Mouse (Mus musculus) ovary, postnatal 10 days (tissue): Measurements from ENCODE around the gene Lrrfip2.

Experiments used
- DNase-seq: peaks from one replicate; pipeline ENCODE4 v3.0.0; 2022; ENCODE audit warnings: low spot score

Gene Lrrfip2

GRCm38 (mm10) chr9:111220551-111221080 is 103.2 kb downstream of the Lrrfip2 start:
- DNase-seq: no peak

- no peak for DNase-seq
Measured at GRCm38 (mm10) chr9:111221580-111221979, 104.2 kb downstream of the Lrrfip2 start.

GRCm38 (mm10) chr9:111223406-111223805 is 106.0 kb downstream of the Lrrfip2 start:
- DNase-seq: no peak

GRCm38 (mm10) chr9:111228446-111228845 is 111.1 kb downstream of the Lrrfip2 start:
- DNase-seq: no peak

GRCm38 (mm10) chr9:111234701-111235100 is 117.3 kb downstream of the Lrrfip2 start:
- DNase-seq: no peak

GRCm38 (mm10) chr9:111237726-111238125 is 120.3 kb downstream of the Lrrfip2 start:
- DNase-seq: no peak

GRCm38 (mm10) chr9:111239821-111240220 is 122.4 kb downstream of the Lrrfip2 start:
- DNase-seq: no peak

GRCm38 (mm10) chr9:111243384-111243783 is 126.0 kb downstream of the Lrrfip2 start:
- DNase-seq: no peak

GRCm38 (mm10) chr9:111245546-111245945 is 128.2 kb downstream of the Lrrfip2 start:
- DNase-seq: no peak

GRCm38 (mm10) chr9:111247682-111248246 is 130.4 kb downstream of the Lrrfip2 start:
- no peak for DNase-seq

- DNase-seq: no peak
Measured at GRCm38 (mm10) chr9:111252161-111252869, 134.9 kb downstream of the Lrrfip2 start.

- DNase-seq: no peak
Measured at GRCm38 (mm10) chr9:111260360-111260985, 143.1 kb downstream of the Lrrfip2 start.

- DNase-seq: no peak
Measured at GRCm38 (mm10) chr9:111261356-111261755, 144.0 kb downstream of the Lrrfip2 start.

GRCm38 (mm10) chr9:111267998-111268397 is 150.6 kb downstream of the Lrrfip2 start:
- no peak for DNase-seq

GRCm38 (mm10) chr9:111270606-111271005 is 153.2 kb downstream of the Lrrfip2 start:
- no peak for DNase-seq

GRCm38 (mm10) chr9:111271056-111271433 is 153.7 kb downstream of the Lrrfip2 start:
- no peak for DNase-seq

- DNase-seq: peak; percentile 94
Measured at GRCm38 (mm10) chr9:111271434-111272160, 154.2 kb downstream of the Lrrfip2 start, which contains the start of the genes Mlh1 and Epm2aip1. Gene Mlh1 (minus strand): TSS chr9:111271791. Gene Epm2aip1 (plus strand): TSS chr9:111271929.

- DNase-seq: no peak
Measured at GRCm38 (mm10) chr9:111272356-111272755, 155.0 kb downstream of the Lrrfip2 start.

GRCm38 (mm10) chr9:111272996-111273785 is 155.8 kb downstream of the Lrrfip2 start:
- no peak for DNase-seq

- no peak for DNase-seq
Measured at GRCm38 (mm10) chr9:111273958-111274357, 156.6 kb downstream of the Lrrfip2 start.

GRCm38 (mm10) chr9:111275156-111275555 is 157.8 kb downstream of the Lrrfip2 start:
- no peak for DNase-seq
